ENCODE assay signal across 8 mouse cellular contexts in genomic region chr7:44893197-44893596, GRCm38 (mm10). TPM values are rescaled to one million over a fixed set of nuclear protein-coding genes. Genes with fewer than 3 reads are reported as not detected.
DNase-seq lines count a peak whose midpoint lies in the region; ATAC-seq and TF ChIP-seq lines count a peak whose summit lies in the region.

No protein-coding gene starts in this region.

- no peaks in the 10 kb centered on the region for H3K36me3 ChIP-seq in testis, adult 2 months (ENCODE audit: control insufficient read depth, insufficient read depth, low read length)
- peaks cover 23% of the 10 kb centered on the region for H3K36me3 ChIP-seq in liver, embryonic 12.5 days
- no peaks in the 10 kb centered on the region for H3K36me3 ChIP-seq in thymus, adult 2 months (ENCODE audit: control insufficient read depth, insufficient read depth, low read length)

- ATAC-seq in liver, embryonic 12.5 days, result no peak

- H3K4me1 ChIP-seq in testis, adult 2 months (ENCODE audit: control insufficient read depth, insufficient read depth, low read length), result peaks cover 15% of the 10 kb centered on the region
- peaks cover 72% of the 10 kb centered on the region for H3K4me1 ChIP-seq in liver, embryonic 12.5 days
- H3K4me1 ChIP-seq in thymus, adult 2 months (replicated peaks; ENCODE audit: control insufficient read depth, insufficient read depth, low read length), result peaks cover 28% of the 10 kb centered on the region

- intact Hi-C loops in gastrocnemius, adult 2 months (cut with DNase I), result loop anchor here (2.0 kb wide), 1 partner anchor 22 kb away; no protein-coding TSS in a partner anchor

- no peak for DNase-seq in gastrocnemius, adult 2 months
- DNase-seq in gastrocnemius, adult 8-10 months (ENCODE audit: low spot score in 2 of 2), result no peak
- no peak for DNase-seq in testis, postnatal 10 days (ENCODE audit: low spot score)
- no peak for DNase-seq in cerebellum, postnatal 36 days
- no peak for DNase-seq in thymus, adult 2 months
- no peak for DNase-seq in kidney, postnatal 36 days

- TF ChIP-seq CTCF in gastrocnemius, adult 2 months (IDR thresholded peaks at IDR 0.05), result no peak
- no peak for TF ChIP-seq CTCF in testis, adult 2 months (IDR thresholded peaks at IDR 0.05; ENCODE audit: control insufficient read depth, insufficient read depth, insufficient replicate concordance, low read depth, low read length)
- no peak for TF ChIP-seq CTCF in thymus, adult 2 months (IDR thresholded peaks at IDR 0.05; ENCODE audit: borderline replicate concordance, control insufficient read depth, extremely low read depth, insufficient read depth, low read length, poor library complexity)

- no peaks in the 10 kb centered on the region for H3K9me3 ChIP-seq in liver, embryonic 12.5 days (replicated peaks)

- no peak for TF ChIP-seq POLR2A in testis, adult 2 months (IDR thresholded peaks at IDR 0.05; ENCODE audit: control insufficient read depth, low read depth, low read length)
- TF ChIP-seq POLR2A in thymus, adult 2 months (IDR thresholded peaks at IDR 0.05; ENCODE audit: control insufficient read depth, extremely low read depth, insufficient read depth, low read length, poor library complexity), result no peak

- H3K27ac ChIP-seq in gastrocnemius, adult 2 months, result peak overlapping the region; percentile 96
- peak overlapping the region; percentile 60 for H3K27ac ChIP-seq in testis, adult 2 months (ENCODE audit: control insufficient read depth, insufficient read depth, low read depth, low read length)
- H3K27ac ChIP-seq in liver, embryonic 12.5 days, result peak overlapping the region; percentile 62
- H3K27ac ChIP-seq in thymus, adult 2 months (ENCODE audit: control insufficient read depth, insufficient read depth, low read length), result no peak overlapping the region

- H3K4me3 ChIP-seq in gastrocnemius, adult 2 months, result peak overlapping the region; percentile 76
- H3K4me3 ChIP-seq in testis, adult 2 months (ENCODE audit: control insufficient read depth, low read depth, low read length), result no peak overlapping the region
- H3K4me3 ChIP-seq in liver, embryonic 12.5 days, result peak overlapping the region; percentile 79
- no peak overlapping the region for H3K4me3 ChIP-seq in thymus, adult 2 months (ENCODE audit: control insufficient read depth, insufficient read depth, low read length)

- peak overlapping the region; percentile 5; the same call in 1 of the 2 replicates for H3K9ac ChIP-seq in liver, embryonic 12.5 days

- WGBS in liver, embryonic 12.5 days (ENCODE audit: insufficient replicate concordance), result 38% methylated on average over 8 of the region's 8 CpGs
- WGBS in thymus, adult 2 months, result 77% methylated on average over 8 of the region's 8 CpGs

- peak overlapping the region; percentile 82 for H3K4me2 ChIP-seq in liver, embryonic 12.5 days

- no peaks in the 10 kb centered on the region for H3K27me3 ChIP-seq in testis, adult 2 months (ENCODE audit: control insufficient read depth, insufficient read depth, low read length)
- H3K27me3 ChIP-seq in liver, embryonic 12.5 days (replicated peaks), result no peaks in the 10 kb centered on the region
- no peaks in the 10 kb centered on the region for H3K27me3 ChIP-seq in thymus, adult 2 months (ENCODE audit: control insufficient read depth, insufficient read depth, low read length)

RNA-seq across cellular contexts. Expression of gene Med25, which starts 0.7 kb away (rescaled TPM):
- total RNA-seq in gastrocnemius, adult 2 months (2021), result 10 to 100 TPM; 53.1 to 68.5 TPM
- 10 to 100 TPM; 64.0 to 79.1 (median 71.0) TPM for total RNA-seq in gastrocnemius, adult 8-10 months (2022)
- polyA plus RNA-seq in testis, adult 2 months (2012; rRNA removed), result 143 and 206 TPM in 2 replicates
- polyA plus RNA-seq in liver, embryonic 12.5 days (2016; fragmentation: Nextera tagmentation; extraction: Ambion mirVana), result 60.4 and 61.0 TPM in 2 replicates
- polyA plus RNA-seq in thymus, adult 2 months (2012; rRNA removed), result 220 and 266 TPM in 2 replicates

RNA-seq across cellular contexts. Expression of gene Fuz, which starts 2.7 kb away (rescaled TPM):
- total RNA-seq in gastrocnemius, adult 2 months (2021), result 10 to 100 TPM; 16.4 to 18.6 TPM
- total RNA-seq in gastrocnemius, adult 8-10 months (2022), result 10 to 100 TPM; 17.4 to 27.1 (median 18.7) TPM
- 39.2 and 40.0 TPM in 2 replicates for polyA plus RNA-seq in testis, adult 2 months (2012; rRNA removed)
- 9.0 and 11.4 TPM in 2 replicates for polyA plus RNA-seq in liver, embryonic 12.5 days (2016; fragmentation: Nextera tagmentation; extraction: Ambion mirVana)
- polyA plus RNA-seq in thymus, adult 2 months (2012; rRNA removed), result 60.9 and 73.3 TPM in 2 replicates

RNA-seq across cellular contexts. Expression of gene Ptov1, which starts 23.6 kb away (rescaled TPM):
- 100 to 1,000 TPM; 126 to 137 TPM for total RNA-seq in gastrocnemius, adult 2 months (2021)
- total RNA-seq in gastrocnemius, adult 8-10 months (2022), result 100 to 1,000 TPM; 146 to 178 (median 160) TPM
- polyA plus RNA-seq in testis, adult 2 months (2012; rRNA removed), result 171 and 187 TPM in 2 replicates
- 114 and 121 TPM in 2 replicates for polyA plus RNA-seq in liver, embryonic 12.5 days (2016; fragmentation: Nextera tagmentation; extraction: Ambion mirVana)
- 316 and 338 TPM in 2 replicates for polyA plus RNA-seq in thymus, adult 2 months (2012; rRNA removed)

RNA-seq across cellular contexts. Expression of gene Ap2a1, which starts 36.1 kb away (rescaled TPM):
- 10 to 100 TPM; 59.1 to 62.6 TPM for total RNA-seq in gastrocnemius, adult 2 months (2021)
- 10 to 100 TPM; 63.5 to 67.9 (median 65.5) TPM for total RNA-seq in gastrocnemius, adult 8-10 months (2022)
- polyA plus RNA-seq in testis, adult 2 months (2012; rRNA removed), result 323 and 343 TPM in 2 replicates
- polyA plus RNA-seq in liver, embryonic 12.5 days (2016; fragmentation: Nextera tagmentation; extraction: Ambion mirVana), result 85.1 and 86.5 TPM in 2 replicates
- 133 and 147 TPM in 2 replicates for polyA plus RNA-seq in thymus, adult 2 months (2012; rRNA removed)

RNA-seq across cellular contexts. Expression of gene Pnkp, which starts 36.3 kb away (rescaled TPM):
- 10 to 100 TPM; 19.4 to 21.2 TPM for total RNA-seq in gastrocnemius, adult 2 months (2021)
- 10 to 100 TPM; 21.2 to 23.9 (median 22.4) TPM for total RNA-seq in gastrocnemius, adult 8-10 months (2022)
- 26.5 and 29.4 TPM in 2 replicates for polyA plus RNA-seq in testis, adult 2 months (2012; rRNA removed)
- 26.1 and 26.7 TPM in 2 replicates for polyA plus RNA-seq in liver, embryonic 12.5 days (2016; fragmentation: Nextera tagmentation; extraction: Ambion mirVana)
- 110 and 135 TPM in 2 replicates for polyA plus RNA-seq in thymus, adult 2 months (2012; rRNA removed)

Comparison
In these comparisons a context has a peak if more than half of its experiments do, and no peak if none do; other contexts are left out.
1. H3K4me3 ChIP-seq: peak in gastrocnemius, adult 2 months (single experiment) and liver, embryonic 12.5 days (single experiment); none in testis, adult 2 months (single experiment) and thymus, adult 2 months (single experiment).